Mouse (Mus musculus): ENCODE measurements around the gene Zkscan2. TPM values are rescaled to one million over a fixed set of nuclear protein-coding genes. Genes with fewer than 3 reads are reported as not detected.

Gene Zkscan2
- polyA plus RNA-seq, 1 experiment, result 16.4 TPM

DNA sequence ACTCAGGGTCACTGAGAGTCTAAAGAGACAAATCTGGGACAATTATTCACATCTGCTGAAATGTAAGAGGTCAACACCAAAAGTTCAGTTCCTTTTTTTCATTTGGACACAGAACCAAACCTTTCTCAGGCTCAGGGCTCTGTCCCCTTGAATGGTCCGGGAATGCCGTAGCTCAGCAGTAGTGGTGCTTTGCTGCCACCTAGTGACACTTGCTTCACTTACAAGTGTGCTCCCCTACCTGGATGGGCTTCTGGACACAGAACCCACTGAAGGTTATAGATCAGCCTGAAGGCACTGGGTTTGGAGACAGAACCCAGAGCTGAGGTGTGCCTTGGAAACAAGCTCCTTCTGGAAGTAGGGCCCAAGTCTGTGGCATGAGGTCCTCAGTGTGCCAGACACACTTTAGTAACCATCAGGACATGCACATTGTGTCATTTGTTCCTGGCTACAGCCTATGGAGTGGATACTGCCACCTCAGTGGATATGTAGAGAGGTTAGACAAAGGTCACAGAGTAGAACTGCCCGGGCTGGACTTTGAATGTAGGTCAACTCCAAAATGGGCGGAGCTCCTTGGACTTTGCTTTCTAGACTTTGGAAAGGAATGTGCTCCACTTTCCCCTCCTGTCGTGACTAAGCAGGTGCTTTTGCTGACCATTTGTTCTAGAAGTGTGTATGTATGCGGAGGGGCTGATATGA is 34.4 kb downstream of the Zkscan2 start:
- TF ChIP-seq CTCF (IDR thresholded peaks at IDR 0.05; ENCODE audit: extremely low read depth, insufficient read depth, low read length), result peak; percentile 100
- TF ChIP-seq POLR2A (IDR thresholded peaks at IDR 0.05; ENCODE audit: extremely low read depth, insufficient read depth, low read length), result no peak

DNA sequence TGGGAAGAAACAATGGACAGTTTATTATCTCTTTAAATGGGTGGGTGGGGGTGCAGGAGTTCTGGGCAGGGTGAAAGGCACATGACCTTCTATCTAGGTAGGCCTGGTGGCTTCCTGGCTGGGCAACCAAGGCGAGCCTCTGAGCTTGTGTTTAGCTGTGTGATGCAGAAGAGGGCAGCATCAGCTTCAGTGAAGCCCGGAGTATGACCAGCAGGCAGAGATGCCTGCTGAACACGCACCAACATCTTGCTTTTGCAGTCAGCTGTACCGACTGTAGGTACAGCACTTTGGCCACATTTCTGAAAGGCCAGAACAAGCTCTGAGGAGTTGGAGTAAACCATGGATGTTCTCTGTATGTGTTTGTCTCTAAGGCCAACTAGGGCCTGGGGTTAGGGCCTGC is 36.7 kb downstream of the Zkscan2 start:
- TF ChIP-seq CTCF (IDR thresholded peaks at IDR 0.05; ENCODE audit: extremely low read depth, insufficient read depth, low read length), result no peak
- no peak for TF ChIP-seq POLR2A (IDR thresholded peaks at IDR 0.05; ENCODE audit: extremely low read depth, insufficient read depth, low read length)
- no peak overlapping the region for H3K4me3 ChIP-seq (ENCODE audit: insufficient read depth, low read length)
- H3K27ac ChIP-seq (ENCODE audit: insufficient read depth, low read length), result no peak overlapping the region
- H3K4me1 ChIP-seq (ENCODE audit: control insufficient read depth, insufficient read depth, low read length), result no peaks in the 10 kb centered on the region

More for the DNA sequence above, 34.4 kb downstream of the Zkscan2 start:
- Histone ChIP-seq H3K4me1 (ENCODE audit: control insufficient read depth, insufficient read depth, low read length) (no peaks in the 10 kb centered on the region), H3K4me3 (ENCODE audit: insufficient read depth, low read length) (no peak overlapping the region), H3K27ac (ENCODE audit: insufficient read depth, low read length) (no peak overlapping the region)

- no peak within 1 kb of the TSS for H3K27ac ChIP-seq (ENCODE audit: insufficient read depth, low read length)
These were observed 38.2 kb downstream of the Zkscan2 start, which contains the start of gene Aqp8 for GRCm38 (mm10) chr7:123462070-123462501. Aqp8 (plus strand) TSS chr7:123462291.

DNA sequence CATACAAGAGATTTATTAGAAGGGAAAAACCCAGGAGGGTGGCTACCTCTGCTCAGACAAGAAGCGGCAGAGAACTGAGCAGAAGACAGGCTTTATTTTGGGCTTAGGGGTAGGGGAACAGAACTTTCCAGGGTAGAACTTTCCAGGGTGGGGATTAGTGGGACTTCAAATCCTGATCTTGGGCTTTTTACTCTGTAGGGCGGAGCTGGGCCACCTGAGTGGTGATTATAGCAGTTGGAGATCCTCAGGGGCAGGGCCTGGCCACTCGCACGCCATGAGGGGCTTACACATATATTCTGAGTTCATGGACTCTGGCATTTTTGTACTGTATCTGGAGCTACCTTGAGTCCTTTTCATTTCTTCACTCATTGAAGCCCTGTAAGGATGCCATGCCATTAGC is 38.9 kb downstream of the Zkscan2 start:
- H3K4me3 ChIP-seq (ENCODE audit: insufficient read depth, low read length), result no peak overlapping the region
- no peak overlapping the region for H3K27ac ChIP-seq (ENCODE audit: insufficient read depth, low read length)
- no peak for TF ChIP-seq POLR2A (IDR thresholded peaks at IDR 0.05; ENCODE audit: extremely low read depth, insufficient read depth, low read length)
- TF ChIP-seq CTCF (IDR thresholded peaks at IDR 0.05; ENCODE audit: extremely low read depth, insufficient read depth, low read length), result no peak
- no peaks in the 10 kb centered on the region for H3K4me1 ChIP-seq (ENCODE audit: control insufficient read depth, insufficient read depth, low read length)

More at GRCm38 (mm10) chr7:123462070-123462501, 38.2 kb downstream of the Zkscan2 start, which contains the start of gene Aqp8:
- TF ChIP-seq POLR2A (IDR thresholded peaks at IDR 0.05; ENCODE audit: extremely low read depth, insufficient read depth, low read length) (no peak), CTCF (IDR thresholded peaks at IDR 0.05; ENCODE audit: extremely low read depth, insufficient read depth, low read length) (no peak)
- Histone ChIP-seq H3K4me3 (ENCODE audit: insufficient read depth, low read length) (no peak within 1 kb of the TSS), H3K4me1 (ENCODE audit: control insufficient read depth, insufficient read depth, low read length) (no peaks in the 10 kb centered on the region)

- Histone ChIP-seq H3K4me1 (ENCODE audit: control insufficient read depth, insufficient read depth, low read length) (no peaks in the 10 kb centered on the region), H3K4me3 (ENCODE audit: insufficient read depth, low read length) (no peak overlapping the region), H3K27ac (ENCODE audit: insufficient read depth, low read length) (no peak overlapping the region)
- TF ChIP-seq CTCF (IDR thresholded peaks at IDR 0.05; ENCODE audit: extremely low read depth, insufficient read depth, low read length), result no peak
- TF ChIP-seq POLR2A (IDR thresholded peaks at IDR 0.05; ENCODE audit: extremely low read depth, insufficient read depth, low read length), result no peak
These were observed 41.0 kb downstream of the Zkscan2 start for GRCm38 (mm10) chr7:123459247-123459646.

GRCm38 (mm10) chr7:123458309-123458708 is 41.9 kb downstream of the Zkscan2 start:
- no peaks in the 10 kb centered on the region for H3K4me1 ChIP-seq (ENCODE audit: control insufficient read depth, insufficient read depth, low read length)
- H3K4me3 ChIP-seq (ENCODE audit: insufficient read depth, low read length), result no peak overlapping the region
- H3K27ac ChIP-seq (ENCODE audit: insufficient read depth, low read length), result no peak overlapping the region
- TF ChIP-seq POLR2A (IDR thresholded peaks at IDR 0.05; ENCODE audit: extremely low read depth, insufficient read depth, low read length) (no peak), CTCF (IDR thresholded peaks at IDR 0.05; ENCODE audit: extremely low read depth, insufficient read depth, low read length) (no peak)

DNA sequence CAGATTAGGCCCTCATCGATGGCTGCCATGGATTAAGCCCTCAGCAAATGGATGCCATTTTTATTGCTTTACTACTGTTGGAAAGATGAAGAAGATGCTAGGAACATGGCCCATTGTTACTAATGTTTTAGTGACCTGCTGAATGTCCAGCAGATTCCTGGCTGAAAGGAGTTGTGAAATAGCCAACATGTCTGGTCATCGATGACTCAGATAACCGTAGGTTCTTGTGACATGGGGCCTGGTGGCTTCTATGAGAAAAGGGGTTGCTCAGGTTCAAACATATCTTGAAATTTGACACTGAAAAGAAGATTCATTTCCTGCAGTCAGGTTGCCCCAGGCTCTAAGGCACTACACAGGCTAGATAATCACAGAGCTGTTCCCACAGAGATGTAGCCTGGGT is 45.2 kb downstream of the Zkscan2 start:
- TF ChIP-seq POLR2A (IDR thresholded peaks at IDR 0.05; ENCODE audit: extremely low read depth, insufficient read depth, low read length), result no peak
- no peak for TF ChIP-seq CTCF (IDR thresholded peaks at IDR 0.05; ENCODE audit: extremely low read depth, insufficient read depth, low read length)
- no peak overlapping the region for H3K27ac ChIP-seq (ENCODE audit: insufficient read depth, low read length)
- no peak overlapping the region for H3K4me3 ChIP-seq (ENCODE audit: insufficient read depth, low read length)
- H3K4me1 ChIP-seq (ENCODE audit: control insufficient read depth, insufficient read depth, low read length), result no peaks in the 10 kb centered on the region

DNA sequence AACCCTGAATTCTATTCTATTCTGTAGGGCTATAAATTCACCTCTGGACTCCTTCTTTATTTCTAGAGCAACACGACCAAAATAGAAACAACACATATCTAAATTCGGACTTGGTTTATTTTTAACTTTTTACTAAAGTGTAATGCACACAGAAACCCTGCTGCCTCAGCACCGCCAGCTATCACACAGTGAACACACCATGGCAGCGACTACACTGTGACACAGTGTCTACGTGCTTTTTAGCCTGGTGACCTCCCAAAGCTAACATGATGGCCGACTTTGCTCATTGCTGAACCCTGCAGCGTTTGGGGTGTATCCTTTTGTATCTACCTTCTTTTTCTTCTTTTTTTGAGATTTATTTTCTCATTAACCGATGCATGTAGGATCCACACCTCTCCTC is 47.2 kb downstream of the Zkscan2 start:
- no peak overlapping the region for H3K27ac ChIP-seq (ENCODE audit: insufficient read depth, low read length)
- H3K4me3 ChIP-seq (ENCODE audit: insufficient read depth, low read length), result no peak overlapping the region
- H3K4me1 ChIP-seq (ENCODE audit: control insufficient read depth, insufficient read depth, low read length), result no peaks in the 10 kb centered on the region
- TF ChIP-seq CTCF (IDR thresholded peaks at IDR 0.05; ENCODE audit: extremely low read depth, insufficient read depth, low read length) (no peak), POLR2A (IDR thresholded peaks at IDR 0.05; ENCODE audit: extremely low read depth, insufficient read depth, low read length) (no peak)

GRCm38 (mm10) chr7:123452551-123452950 is 47.7 kb downstream of the Zkscan2 start:
- TF ChIP-seq CTCF (IDR thresholded peaks at IDR 0.05; ENCODE audit: extremely low read depth, insufficient read depth, low read length) (no peak), POLR2A (IDR thresholded peaks at IDR 0.05; ENCODE audit: extremely low read depth, insufficient read depth, low read length) (no peak)
- no peak overlapping the region for H3K27ac ChIP-seq (ENCODE audit: insufficient read depth, low read length)
- no peaks in the 10 kb centered on the region for H3K4me1 ChIP-seq (ENCODE audit: control insufficient read depth, insufficient read depth, low read length)
- no peak overlapping the region for H3K4me3 ChIP-seq (ENCODE audit: insufficient read depth, low read length)

DNA sequence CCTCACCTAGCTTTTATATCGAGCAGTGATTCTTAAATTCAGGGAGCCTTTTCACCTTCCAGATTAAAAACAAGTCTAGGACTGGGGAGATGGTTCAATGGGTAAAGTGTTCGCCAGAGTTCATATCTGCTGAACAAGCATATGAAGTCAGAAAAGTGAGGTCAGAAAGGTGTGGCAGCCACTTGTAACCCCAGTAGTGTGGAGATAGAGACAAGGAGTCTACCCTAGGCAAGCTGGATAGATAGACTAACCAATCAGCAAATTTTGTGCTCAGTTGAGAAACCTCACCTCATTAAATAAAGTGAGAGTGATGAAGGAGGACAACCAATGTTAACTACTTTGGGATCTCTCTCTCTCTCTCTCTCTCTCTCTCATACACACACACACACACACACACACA is 49.7 kb downstream of the Zkscan2 start:
- TF ChIP-seq CTCF (IDR thresholded peaks at IDR 0.05; ENCODE audit: extremely low read depth, insufficient read depth, low read length), result no peak
- Histone ChIP-seq H3K27ac (ENCODE audit: insufficient read depth, low read length) (no peak overlapping the region), H3K4me3 (ENCODE audit: insufficient read depth, low read length) (no peak overlapping the region), H3K4me1 (ENCODE audit: control insufficient read depth, insufficient read depth, low read length) (no peaks in the 10 kb centered on the region)
